Mouse (Mus musculus): ENCODE measurements at regions not wholly inside any gene's neighbourhood (a gene's known extent, or its start where the extent isn't known, plus 50 kb on each side); places are given as distances from the start of the nearest gene placed in this dataset.

DNA sequence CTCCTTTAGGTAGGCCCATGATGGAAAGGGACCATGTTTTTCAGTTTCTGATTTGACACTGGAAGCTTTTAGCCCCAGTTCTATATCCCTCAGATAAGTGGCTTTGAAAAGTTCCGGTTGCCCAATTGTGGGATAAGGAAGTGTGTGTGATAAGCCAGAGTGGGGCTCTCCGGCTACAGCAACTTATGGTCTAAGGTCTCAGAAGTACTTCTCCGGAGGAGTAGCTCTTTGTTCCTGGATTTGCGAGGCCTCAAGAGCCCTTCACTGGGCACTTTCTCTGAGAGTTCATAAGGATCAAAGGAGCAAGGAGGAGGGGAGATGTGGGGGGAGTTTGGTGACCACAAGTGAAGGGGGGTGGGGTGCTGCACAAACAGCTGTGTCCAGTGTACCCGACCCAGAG is 118.3 kb upstream of the Id2 start:
- no peak for TF ChIP-seq CTCF (conservative IDR thresholded peaks at IDR 0.05; ENCODE audit: low read length)
- TF ChIP-seq POU5F1 (IDR thresholded peaks at IDR 0.05; ENCODE audit: borderline replicate concordance, low read length), result no peak
- no peak for TF ChIP-seq NANOG (IDR thresholded peaks at IDR 0.05; ENCODE audit: borderline replicate concordance, low read length)
